Mouse (Mus musculus) kidney, adult 9 months (tissue): ENCODE measurements around the gene Lemd2.

Experiments
- DNase-seq: peaks from one replicate; pipeline ENCODE4 v3.0.0; 2022

Gene Lemd2

DNA sequence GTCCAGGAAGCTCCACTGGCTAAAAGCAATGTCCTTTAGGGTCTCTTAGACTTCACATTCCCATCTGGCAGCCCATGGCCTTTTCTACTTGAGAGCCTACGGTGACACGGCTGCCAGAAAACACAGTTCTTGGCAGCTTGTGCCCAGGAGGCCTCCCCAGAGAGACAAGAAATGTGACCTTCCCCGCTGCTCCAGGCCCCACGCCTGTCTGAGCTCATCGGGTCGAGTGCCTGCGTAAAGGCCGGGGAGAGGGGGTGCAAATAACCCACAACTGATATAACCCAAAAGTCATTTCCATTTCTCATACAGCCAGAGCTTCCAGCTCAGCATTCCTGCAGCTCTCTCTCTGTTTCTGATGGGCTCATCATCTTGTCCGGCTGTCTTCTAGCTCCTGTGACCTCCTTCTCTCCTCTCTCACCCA is 50.5 kb downstream of the Lemd2 start:
- DNase-seq = no peak

DNA sequence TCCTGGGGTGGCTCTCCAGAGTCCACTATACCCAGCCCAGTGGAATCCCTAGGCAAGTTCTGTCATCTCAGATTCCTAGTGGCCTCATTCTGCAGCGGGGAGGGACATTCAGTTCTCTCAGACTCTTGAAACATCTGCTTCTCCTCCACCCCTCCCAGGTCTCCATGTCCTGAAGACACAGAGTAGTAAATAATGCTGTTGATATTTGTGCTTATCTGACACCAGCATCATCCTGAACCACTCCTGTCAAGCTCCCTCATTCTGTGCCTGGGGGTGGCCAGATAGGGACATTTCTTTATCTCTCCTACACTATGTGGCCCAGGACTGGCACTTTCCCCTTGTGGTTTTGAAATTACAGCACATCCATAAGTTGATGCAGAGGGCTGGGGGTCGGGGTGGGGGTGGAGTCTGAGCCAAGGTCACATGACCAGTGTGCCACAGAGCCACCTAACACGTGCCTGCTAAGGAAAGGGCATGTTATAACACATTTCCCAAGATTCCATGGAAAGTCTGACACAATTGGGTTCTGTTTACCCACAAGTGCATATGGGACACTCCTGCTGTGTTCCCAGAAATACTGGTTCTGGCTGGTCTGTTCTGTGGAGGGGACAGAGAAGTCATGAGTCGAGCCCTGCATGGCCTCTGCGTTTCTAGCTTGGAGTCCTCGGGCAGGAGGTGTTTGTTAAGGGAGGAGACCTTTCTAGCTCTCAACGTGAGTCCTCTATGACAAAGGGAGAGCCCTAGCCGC is 51.1 kb downstream of the Lemd2 start:
- no peak for DNase-seq

DNA sequence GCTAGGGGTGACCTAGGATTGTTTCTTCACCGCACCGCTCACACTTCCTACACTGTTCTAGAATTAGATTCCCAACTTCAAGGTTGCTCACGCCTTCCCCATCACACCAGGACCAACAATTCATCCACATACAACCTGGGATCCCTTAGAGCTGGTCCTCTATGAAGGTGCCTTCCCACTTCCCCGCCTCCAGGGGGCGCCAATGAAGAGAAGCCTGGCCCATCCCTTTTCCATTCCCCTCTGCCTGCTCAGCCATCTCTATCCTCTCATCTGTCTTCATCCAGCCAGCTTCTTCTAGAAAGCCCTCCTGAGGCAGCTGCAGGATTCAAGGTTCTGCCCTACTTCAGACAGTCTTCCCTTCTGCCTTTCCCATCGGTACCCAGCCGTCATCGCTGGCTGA is 52.9 kb downstream of the Lemd2 start:
- no peak for DNase-seq

DNA sequence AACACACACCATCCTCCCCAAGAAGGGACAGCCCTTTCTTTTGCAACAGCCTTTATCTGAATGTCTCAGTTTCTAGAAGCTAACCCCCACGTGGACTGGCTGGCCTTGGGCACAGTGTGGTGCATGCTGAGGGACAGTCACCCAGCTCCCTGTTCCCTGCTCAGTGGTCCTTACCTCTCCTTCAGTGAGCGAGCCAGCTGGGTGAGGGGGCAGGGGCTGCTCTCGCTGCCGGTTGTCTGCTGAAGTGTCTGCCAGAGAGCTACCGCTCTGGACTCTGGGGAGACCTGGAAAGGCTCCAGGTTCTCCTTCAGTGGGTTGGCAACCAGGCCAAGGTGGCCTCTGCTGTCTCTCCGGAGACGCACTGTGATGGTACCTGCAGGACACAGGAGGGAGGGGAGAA is 53.4 kb downstream of the Lemd2 start:
- DNase-seq = no peak

DNA sequence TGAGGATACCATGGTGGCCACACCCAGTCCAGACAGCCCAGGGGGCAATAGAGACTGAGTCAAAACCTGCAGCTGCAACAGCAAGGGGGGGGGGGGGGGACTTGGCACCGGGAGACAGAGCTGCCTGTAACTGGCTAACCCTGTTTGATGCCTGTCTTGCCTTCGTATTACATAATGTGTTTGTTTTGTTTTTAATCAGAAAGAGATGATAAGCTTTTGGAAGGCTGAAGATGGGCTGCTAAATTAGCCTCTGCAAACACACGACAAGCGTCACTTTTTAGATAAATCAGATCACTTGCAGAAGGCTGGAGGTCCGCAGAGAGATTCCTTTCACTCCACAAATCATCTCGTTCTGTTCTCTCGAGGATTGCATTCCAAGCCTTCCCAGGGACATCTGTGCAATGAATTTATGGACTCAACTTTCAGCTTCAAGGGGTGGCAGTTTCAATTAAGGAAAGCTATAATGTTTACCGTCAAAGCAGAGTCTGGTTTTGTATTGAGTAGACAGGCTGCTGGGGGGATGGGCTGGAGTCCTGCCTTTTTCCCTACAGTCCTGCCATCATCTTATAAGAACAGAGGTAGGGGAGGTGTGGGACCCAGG is 57.8 kb downstream of the Lemd2 start:
- DNase-seq = no peak

DNA sequence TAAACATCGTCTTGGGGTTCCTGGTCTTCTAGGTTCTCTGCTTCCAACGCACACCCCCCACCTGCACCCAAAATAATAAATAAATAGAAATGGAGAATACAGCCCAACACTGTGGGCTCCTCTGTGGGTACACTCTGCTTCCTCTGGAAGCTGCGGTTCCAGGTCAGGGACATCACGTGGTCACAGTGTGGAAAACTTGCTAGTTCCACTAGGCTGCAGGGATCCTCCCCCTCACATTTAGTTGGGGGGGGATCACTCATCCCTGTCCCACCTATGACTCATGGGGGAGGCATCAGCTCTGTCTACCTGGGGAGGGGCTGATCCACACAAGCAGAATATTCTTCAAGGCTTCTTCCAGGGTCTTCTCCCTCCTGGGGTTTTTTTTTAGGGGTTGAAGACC is 60.1 kb downstream of the Lemd2 start:
- DNase-seq = no peak

DNA sequence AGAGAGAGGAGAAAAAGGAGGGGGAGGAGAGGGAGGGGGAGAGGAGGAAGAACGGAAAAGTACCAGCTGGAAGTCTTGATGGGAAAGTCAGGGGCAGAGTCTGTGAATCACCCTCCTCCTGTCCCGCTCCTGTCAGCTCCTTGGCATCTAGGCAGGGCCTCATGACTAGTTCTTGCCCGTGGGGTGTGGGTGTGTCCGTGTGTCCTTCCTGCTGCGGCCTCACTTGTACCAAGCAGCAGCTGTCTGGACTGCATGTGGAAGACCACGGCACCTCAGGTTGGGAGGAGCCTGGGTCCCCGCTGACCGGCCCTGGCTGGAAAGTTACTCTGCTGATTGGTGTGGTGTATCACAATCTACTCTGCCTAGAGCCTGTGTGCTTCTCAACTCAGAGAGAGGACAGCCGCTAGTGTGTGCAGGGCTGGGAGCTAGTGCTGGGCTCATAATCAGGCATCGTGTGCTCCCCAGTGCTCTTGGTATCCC is 62.3 kb downstream of the Lemd2 start:
- DNase-seq = no peak

DNA sequence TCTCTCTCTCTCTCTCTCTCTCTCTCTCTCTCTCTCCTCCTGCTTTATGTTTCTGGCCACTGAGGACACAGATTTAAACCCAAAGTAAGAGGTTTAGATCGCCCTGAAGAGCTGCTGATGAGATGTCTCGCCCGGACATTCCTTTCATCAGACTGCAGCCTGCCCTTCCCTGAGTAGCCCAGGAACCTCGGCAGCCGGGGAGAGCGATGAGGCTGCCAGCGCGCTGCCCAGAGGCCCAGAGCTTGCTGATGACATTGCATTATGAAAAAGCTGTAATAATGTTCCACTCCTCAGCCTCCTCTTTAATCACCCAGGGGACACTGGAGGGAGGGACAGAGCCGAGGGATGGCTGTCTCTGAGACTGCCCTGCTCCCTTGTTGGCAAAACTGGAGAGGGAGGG is 64.0 kb downstream of the Lemd2 start:
- DNase-seq = no peak
